Mouse (Mus musculus) adrenal gland, postnatal 10 days (tissue): ENCODE measurements around the gene Vwa3a. TPM values are rescaled to one million over a fixed set of nuclear protein-coding genes. Genes with fewer than 3 reads are reported as not detected.
"Not testable (repeated sequence)": the region's sequence is repeated elsewhere in the genome, so short reads cannot be mapped to it uniquely, and the experiment has no call there.

Source experiments
- DNase-seq: peaks from one replicate; pipeline ENCODE4 v3.0.0; 2021; ENCODE audit warnings: mixed read lengths
- long read RNA-seq, 2 experiments: library from polyadenylated mRNA; stranded (forward); transcript quantifications; one replicate each; pipeline ENCODE4 v2.0.0; 2021
- total RNA-seq, 2 experiments: library from RNA; stranded (reverse); gene quantifications; 2 replicates each; pipeline ENCODE4 v1.2.3; 2021

Vwa3a gene
- total RNA-seq = 1 to 10 TPM; 2.2 to 3.1 TPM
- long read RNA-seq, experiment 1, partial matches to known transcripts = 2 of 3 reads
- long read RNA-seq, experiment 1, other reads (novel, unspliced or antisense) = 1 of 3 reads
- long read RNA-seq, experiment 2, partial matches to known transcripts = 1 of 1 reads
- long read RNA-seq, experiment 2, other reads (novel, unspliced or antisense) = 0 of 1 reads

- DNase-seq = no peak
These were observed at the start of gene Vwa3a for GRCm38 (mm10) chr7:120739018-120739417. Vwa3a (plus strand) TSS chr7:120739318.

GRCm38 (mm10) chr7:120690634-120691033, 48.5 kb upstream of the Vwa3a start:
- DNase-seq = no peak

- DNase-seq = no peak
These were observed 45.2 kb upstream of the Vwa3a start for GRCm38 (mm10) chr7:120693831-120694375.

- DNase-seq = peak; percentile 27
These were observed 43.9 kb upstream of the Vwa3a start for GRCm38 (mm10) chr7:120695196-120695595.

GRCm38 (mm10) chr7:120695641-120696040, 43.5 kb upstream of the Vwa3a start:
- DNase-seq = no peak

- DNase-seq = no peak
These were observed 42.8 kb upstream of the Vwa3a start for GRCm38 (mm10) chr7:120696331-120696730.

- no peak for DNase-seq
These were observed 39.5 kb upstream of the Vwa3a start for GRCm38 (mm10) chr7:120699586-120699985.

- no peak for DNase-seq
These were observed 35.2 kb upstream of the Vwa3a start for GRCm38 (mm10) chr7:120703888-120704287.

- no peak for DNase-seq
These were observed 27.0 kb upstream of the Vwa3a start for GRCm38 (mm10) chr7:120712071-120712470.

GRCm38 (mm10) chr7:120713225-120713624, 25.9 kb upstream of the Vwa3a start:
- DNase-seq = no peak

- not testable (repeated sequence) for DNase-seq
These were observed 25.2 kb upstream of the Vwa3a start for GRCm38 (mm10) chr7:120713951-120714350.

- DNase-seq = no peak
These were observed 21.9 kb upstream of the Vwa3a start for GRCm38 (mm10) chr7:120717261-120717660.

GRCm38 (mm10) chr7:120721051-120721450, 18.1 kb upstream of the Vwa3a start:
- no peak for DNase-seq

- DNase-seq = peak; percentile 70
These were observed 17.7 kb upstream of the Vwa3a start for GRCm38 (mm10) chr7:120721456-120721855.

- DNase-seq = no peak
These were observed 17.1 kb upstream of the Vwa3a start for GRCm38 (mm10) chr7:120722063-120722462.

- no peak for DNase-seq
These were observed 16.3 kb upstream of the Vwa3a start for GRCm38 (mm10) chr7:120722839-120723278.

- DNase-seq = peak; percentile 70
These were observed 11.5 kb upstream of the Vwa3a start for GRCm38 (mm10) chr7:120727581-120727980.

- DNase-seq = no peak
These were observed 9.5 kb upstream of the Vwa3a start for GRCm38 (mm10) chr7:120729635-120730034.

- no peak for DNase-seq
These were observed 6.2 kb upstream of the Vwa3a start for GRCm38 (mm10) chr7:120732906-120733305.

- DNase-seq = no peak
These were observed 512 bp downstream of the Vwa3a start for GRCm38 (mm10) chr7:120739558-120740101.

- DNase-seq = peak; percentile 59
These were observed 4.5 kb downstream of the Vwa3a start for GRCm38 (mm10) chr7:120743366-120744351.

- DNase-seq = no peak
These were observed 5.5 kb downstream of the Vwa3a start for GRCm38 (mm10) chr7:120744606-120745005.

GRCm38 (mm10) chr7:120746029-120746428, 6.9 kb downstream of the Vwa3a start:
- peak; percentile 37 for DNase-seq
